Mouse (Mus musculus) thymus, adult 2 months (tissue): ENCODE data around the gene Stat3.

ENCODE experiments used
- CTCF ChIP-seq: fragments of 200-500 bp; IDR thresholded peaks from 2 replicates; pipeline ENCODE4 v1.5.1; 2012; ENCODE audit warnings: mild to moderate bottlenecking, control low read depth, low read length, moderate library complexity, borderline replicate concordance; ENCODE audit not compliant: control insufficient read depth, poor library complexity, insufficient read depth; ENCODE audit errors: extremely low read depth
- POLR2A ChIP-seq: fragments of 200-500 bp; IDR thresholded peaks from 2 replicates; pipeline ENCODE4 v1.6.1; 2012; ENCODE audit warnings: mild to moderate bottlenecking, low read length, control low read depth, moderate library complexity; ENCODE audit not compliant: control insufficient read depth, poor library complexity, insufficient read depth; ENCODE audit errors: extremely low read depth

- no peak for TF ChIP-seq POLR2A
- TF ChIP-seq CTCF, result peak; percentile 93
Measured at GRCm38 (mm10) chr11:100983125-100983777, 43.9 kb upstream of the Stat3 start.
